Comparison of ENCODE assay signal across 8 mouse cellular contexts in genomic region chr2:180070481-180071453, GRCm38 (mm10). TPM values are rescaled to one million over a fixed set of nuclear protein-coding genes. Genes with fewer than 3 reads are reported as not detected.
DNase-seq lines count a peak whose midpoint lies in the region; ATAC-seq lines count a peak whose summit lies in the region.

Gene Mtg2 (plus strand): TSS chr2:180070588.

- peak; percentile 93 for DNase-seq in adipocyte (ENCODE audit: low spot score)
- peak; percentile 94 for DNase-seq in embryo, embryonic 10 days (ENCODE audit: low spot score)
- DNase-seq in gastrocnemius, postnatal 14 days, result peak; percentile 95
- peak; percentile 94 to 97 for DNase-seq in left cerebral cortex, postnatal 10 days (ENCODE audit: extremely low spot score in 1 of 2, low spot score in 2 of 2)
- DNase-seq in right cerebral cortex, postnatal 25 days, result peak; percentile 98
- DNase-seq in urinary bladder, postnatal 4 days (ENCODE audit: low spot score in 2 of 2), result peak; percentile 93 to 96

- ATAC-seq in inflammation-experienced regulatory T-cells, adult 6 months, result peak; percentile 92
- ATAC-seq in megakaryocyte-erythroid progenitor cell, adult 5-6 weeks (replicated peaks; ENCODE audit: low FRiP score, low TSS enrichment, poor library complexity, severe bottlenecking), result peak; percentile 91

- intact Hi-C loops in gastrocnemius, postnatal 14 days (cut with DNase I; ENCODE audit: low total_unique reads), result no loop called here
- intact Hi-C loops in left cerebral cortex, postnatal 10 days (cut with DNase I), result loop anchor here (10.0 kb wide), 1 partner anchor 84 kb away; no protein-coding TSS in a partner anchor

RNA-seq across cellular contexts. Expression of gene Mtg2, which starts in this region (rescaled TPM):
- 10 to 100 TPM in 1 of 2 experiments, 1 to 10 TPM in 1; 9.5 to 10.9 TPM for total RNA-seq in gastrocnemius, postnatal 14 days (2021)
- polyA plus RNA-seq in inflammation-experienced regulatory T-cells, adult 6 months (2017; shearing (Covaris generic)), result 10 to 100 TPM; 28.5 to 51.3 (median 40.1) TPM
- 10 to 100 TPM; 16.2 to 17.5 TPM for total RNA-seq in left cerebral cortex, postnatal 10 days (2021)
- 14.0 and 20.9 TPM in 2 replicates for total RNA-seq in megakaryocyte-erythroid progenitor cell, adult 5-6 weeks (2014; fragmentation: Nextera tagmentation)
- 14.8 and 16.7 TPM in 2 replicates for total RNA-seq in megakaryocyte-erythroid progenitor cell, adult 5-6 weeks (2017)

Comparison
In these comparisons a context has a peak if more than half of its experiments do, and no peak if none do; other contexts are left out.
1. Peak in every context shown above with its lines: DNase-seq and ATAC-seq.